Mouse (Mus musculus) heart, adult 2 months (tissue): ENCODE data around the gene Fgfr1op2.

Experiments
- CTCF ChIP-seq: fragments of 200-600 bp; IDR thresholded peaks from 2 replicates; pipeline ENCODE4 v1.8.1; 2022; ENCODE audit warnings: antibody characterized with exemption, mild to moderate bottlenecking, moderate library complexity
- EP300 ChIP-seq: fragments of 200-500 bp; IDR thresholded peaks from 2 replicates; pipeline ENCODE4 v1.6.1; 2011; ENCODE audit warnings: low read depth, low read length, control low read depth; ENCODE audit not compliant: insufficient read depth
- POLR2A ChIP-seq: fragments of 200-500 bp; IDR thresholded peaks from 2 replicates; pipeline ENCODE4 v1.6.1; 2011; ENCODE audit warnings: mild to moderate bottlenecking, low read depth, low read length, control low read depth; ENCODE audit not compliant: insufficient read depth

- TF ChIP-seq CTCF (no peak), POLR2A (no peak), EP300 (no peak)
Measured at GRCm38 (mm10) chr6:146540386-146540785, 36.6 kb upstream of the Fgfr1op2 start.
